Mouse (Mus musculus): ENCODE measurements around the gene Patj. TPM values are rescaled to one million over a fixed set of nuclear protein-coding genes. Genes with fewer than 3 reads are reported as not detected.

The Patj gene
- total and polyA plus RNA-seq, 2 experiments from 2014 or later, result 4.2 to 12.0 TPM

DNA sequence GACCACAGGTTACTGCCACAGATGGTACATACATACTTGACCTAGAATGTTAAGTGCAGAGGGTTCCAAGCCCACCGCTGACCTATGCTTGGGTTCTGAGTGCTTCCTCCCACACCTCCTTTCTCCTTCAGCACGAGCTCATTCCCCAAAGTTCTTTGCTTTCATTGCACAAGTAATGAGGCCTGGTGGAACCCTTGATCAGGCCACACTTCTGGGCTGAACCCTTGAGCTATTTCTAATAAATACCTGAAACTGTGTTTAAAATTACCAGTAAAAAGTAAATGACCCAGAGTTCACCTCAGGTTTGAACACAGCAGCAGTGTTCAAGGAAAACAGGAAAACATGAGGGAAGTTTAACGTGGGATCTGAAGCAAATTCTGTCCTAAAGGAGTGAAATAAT lies 271.4 kb downstream of the Patj start:
- Histone ChIP-seq H3K27me3 (ENCODE audit: insufficient read depth, low read length) (no peaks in the 10 kb centered on the region), H3K9me3 (ENCODE audit: low read length) (no peaks in the 10 kb centered on the region; the same call in 1 of the 2 replicates), H3K9ac (no peak overlapping the region), H3K36me3 (ENCODE audit: insufficient read depth) (no peaks in the 10 kb centered on the region), H3K4me2 (ENCODE audit: low read depth) (no peak overlapping the region), H3K27ac (ENCODE audit: low read depth, low read length) (no peak overlapping the region), H3K4me3 (ENCODE audit: low read depth, low read length) (no peak overlapping the region), H3K4me1 (ENCODE audit: insufficient read depth) (no peaks in the 10 kb centered on the region)
- ATAC-seq, result no peak
- DNase-seq, result no peak
- no peak for TF ChIP-seq CTCF (IDR thresholded peaks at IDR 0.05; ENCODE audit: low read depth)
- WGBS, result 84% methylated on average over 3 of the region's 3 CpGs

DNA sequence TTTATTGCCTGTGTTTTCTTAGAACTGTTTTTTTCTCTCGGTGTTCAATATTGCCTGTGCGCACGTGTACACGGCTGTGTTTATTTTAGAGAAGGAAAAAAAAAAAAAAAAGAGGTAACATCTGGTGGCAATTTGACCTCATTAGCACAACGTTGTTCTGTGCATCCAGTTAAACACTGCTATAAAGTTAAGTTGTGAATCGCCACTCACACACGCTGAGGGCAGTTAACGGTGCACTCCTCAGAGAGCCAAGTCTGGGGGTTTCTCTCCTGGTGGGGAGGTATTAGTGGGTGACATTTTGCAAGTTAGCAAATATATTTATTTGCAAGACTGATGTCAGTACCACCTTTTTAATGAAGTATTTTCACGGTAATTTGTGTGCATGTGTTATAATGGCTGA lies 281.9 kb downstream of the Patj start:
- H3K4me3 ChIP-seq (ENCODE audit: low read depth, low read length), result no peak overlapping the region

DNA sequence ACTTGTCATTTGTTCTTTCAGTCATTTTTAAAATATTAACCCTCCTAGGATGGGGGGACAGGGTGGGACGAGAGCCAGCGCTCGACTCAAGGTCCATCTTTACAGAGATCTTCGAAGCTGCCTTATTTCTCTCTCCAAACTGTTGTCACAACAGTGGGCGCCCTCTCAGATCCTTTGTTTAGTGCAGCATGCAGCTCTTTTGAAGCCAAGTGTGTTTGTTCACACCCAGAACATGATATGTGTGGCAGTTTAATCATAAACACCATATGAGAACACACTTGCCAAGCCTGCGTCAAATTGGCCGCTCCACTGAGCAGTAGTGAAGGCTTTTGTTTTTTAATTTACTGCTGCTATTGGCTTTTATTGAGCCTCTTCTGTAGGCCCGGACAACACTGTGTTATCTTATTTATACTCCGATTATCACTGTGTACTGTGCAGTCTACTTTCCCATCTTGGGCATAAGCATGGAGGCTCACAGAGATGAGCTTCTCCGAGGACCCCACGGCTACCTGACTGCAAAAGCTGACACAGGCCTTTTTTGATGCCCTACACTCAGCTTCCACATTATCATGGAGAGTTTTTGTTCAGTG lies 291.2 kb downstream of the Patj start:
- Histone ChIP-seq H3K9me3 (ENCODE audit: low read length) (no peaks in the 10 kb centered on the region), H3K4me3 (ENCODE audit: low read depth, low read length) (no peak overlapping the region), H3K4me2 (ENCODE audit: low read depth) (no peak overlapping the region), H3K4me1 (ENCODE audit: insufficient read depth) (no peaks in the 10 kb centered on the region), H3K27me3 (ENCODE audit: insufficient read depth, low read length) (no peaks in the 10 kb centered on the region; the same call in 1 of the 2 replicates), H3K27ac (ENCODE audit: low read depth, low read length) (no peak overlapping the region), H3K9ac (no peak overlapping the region), H3K36me3 (ENCODE audit: insufficient read depth) (no peaks in the 10 kb centered on the region)
- TF ChIP-seq CTCF (IDR thresholded peaks at IDR 0.05; ENCODE audit: low read depth), result no peak
- peak; percentile 89 for ATAC-seq
- peak; percentile 81 for DNase-seq
- 45% methylated on average over 11 of the region's 11 CpGs for WGBS

More for the DNA sequence above, 281.9 kb downstream of the Patj start:
- Histone ChIP-seq H3K9ac (no peak overlapping the region), H3K4me2 (ENCODE audit: low read depth) (no peak overlapping the region), H3K27me3 (ENCODE audit: insufficient read depth, low read length) (no peaks in the 10 kb centered on the region), H3K27ac (ENCODE audit: low read depth, low read length) (no peak overlapping the region), H3K9me3 (ENCODE audit: low read length) (no peaks in the 10 kb centered on the region), H3K4me1 (ENCODE audit: insufficient read depth) (no peaks in the 10 kb centered on the region), H3K36me3 (ENCODE audit: insufficient read depth) (no peaks in the 10 kb centered on the region)
- DNase-seq (no peak), ATAC-seq (no peak)
- WGBS, result 52% methylated on average over 9 of the region's 9 CpGs
- TF ChIP-seq CTCF (IDR thresholded peaks at IDR 0.05; ENCODE audit: low read depth), result no peak

DNA sequence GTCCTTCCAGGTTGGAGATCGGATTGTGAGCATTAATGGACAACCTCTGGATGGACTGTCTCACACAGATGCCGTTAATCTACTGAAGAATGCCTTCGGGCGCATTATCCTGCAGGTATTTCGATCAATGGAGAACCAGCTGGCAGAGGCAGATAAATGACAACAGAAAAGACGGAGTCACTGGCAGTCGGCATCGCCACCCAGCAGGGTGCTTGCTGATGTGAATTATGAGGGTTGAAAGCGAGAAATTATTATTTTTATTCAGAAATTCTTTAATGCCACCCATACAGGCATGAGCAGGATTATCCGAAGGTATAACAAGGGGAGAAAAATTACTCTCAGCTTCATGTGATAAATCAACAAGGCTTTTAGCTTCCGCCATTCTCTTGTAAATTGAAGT lies 292.5 kb downstream of the Patj start:
- Histone ChIP-seq H3K4me1 (ENCODE audit: insufficient read depth) (no peaks in the 10 kb centered on the region), H3K27ac (ENCODE audit: low read depth, low read length) (no peak overlapping the region), H3K36me3 (ENCODE audit: insufficient read depth) (no peaks in the 10 kb centered on the region), H3K4me3 (ENCODE audit: low read depth, low read length) (no peak overlapping the region), H3K9ac (no peak overlapping the region), H3K27me3 (ENCODE audit: insufficient read depth, low read length) (no peaks in the 10 kb centered on the region; the same call in none of the 2 replicates), H3K9me3 (ENCODE audit: low read length) (no peaks in the 10 kb centered on the region), H3K4me2 (ENCODE audit: low read depth) (no peak overlapping the region)
- no peak for ATAC-seq
- DNase-seq, result no peak
- no peak for TF ChIP-seq CTCF (IDR thresholded peaks at IDR 0.05; ENCODE audit: low read depth)
- 56% methylated on average over 11 of the region's 11 CpGs for WGBS

GRCm38 (mm10) chr4:98688520-98688919 lies 292.9 kb downstream of the Patj start:
- DNase-seq (no peak), ATAC-seq (no peak)
- Histone ChIP-seq H3K27me3 (ENCODE audit: insufficient read depth, low read length) (no peaks in the 10 kb centered on the region; the same call in none of the 2 replicates), H3K4me1 (ENCODE audit: insufficient read depth) (no peaks in the 10 kb centered on the region), H3K9me3 (ENCODE audit: low read length) (no peaks in the 10 kb centered on the region), H3K4me3 (ENCODE audit: low read depth, low read length) (no peak overlapping the region), H3K9ac (no peak overlapping the region), H3K4me2 (ENCODE audit: low read depth) (no peak overlapping the region), H3K36me3 (ENCODE audit: insufficient read depth) (no peaks in the 10 kb centered on the region), H3K27ac (ENCODE audit: low read depth, low read length) (no peak overlapping the region)
- no peak for TF ChIP-seq CTCF (IDR thresholded peaks at IDR 0.05; ENCODE audit: low read depth)
- 74% methylated on average over 9 of the region's 9 CpGs for WGBS

DNA sequence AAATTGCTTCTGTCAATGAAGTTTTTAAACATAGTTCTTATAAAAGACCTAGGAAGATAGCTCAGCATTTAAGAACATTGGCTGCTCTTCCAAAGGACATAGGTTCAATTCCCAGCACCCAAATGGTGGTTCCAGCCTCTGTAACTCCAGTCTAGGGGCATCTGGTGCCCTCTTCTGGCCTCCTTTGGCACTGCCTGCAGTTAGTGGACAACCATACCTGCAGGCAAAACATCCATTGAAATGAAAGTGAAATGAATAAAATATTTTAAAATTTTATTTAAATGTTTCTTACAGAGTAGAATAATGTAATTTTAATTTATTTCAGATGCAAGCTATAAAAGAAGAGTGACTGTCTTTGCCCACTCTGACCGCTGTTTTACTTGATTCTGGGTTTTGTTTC lies 294.4 kb downstream of the Patj start:
- WGBS, result 94% methylated on average over 1 of the region's 1 CpGs
- DNase-seq, result no peak

GRCm38 (mm10) chr4:98693465-98694185 lies 298.0 kb downstream of the Patj start:
- H3K9me3 ChIP-seq (ENCODE audit: low read length), result no peaks in the 10 kb centered on the region
- no peak for DNase-seq
- H3K4me2 ChIP-seq (ENCODE audit: low read depth), result no peak overlapping the region
- WGBS, result 85% methylated on average over 9 of the region's 9 CpGs
- no peak overlapping the region for H3K27ac ChIP-seq (ENCODE audit: low read depth, low read length)
- H3K27me3 ChIP-seq (ENCODE audit: insufficient read depth, low read length), result no peaks in the 10 kb centered on the region; the same call in 1 of the 2 replicates
- no peaks in the 10 kb centered on the region for H3K36me3 ChIP-seq (ENCODE audit: insufficient read depth)
- no peak for TF ChIP-seq CTCF (IDR thresholded peaks at IDR 0.05; ENCODE audit: low read depth)
- no peak overlapping the region for H3K4me3 ChIP-seq (ENCODE audit: low read depth, low read length)
- H3K4me1 ChIP-seq (ENCODE audit: insufficient read depth), result no peaks in the 10 kb centered on the region
- H3K9ac ChIP-seq, result no peak overlapping the region
- ATAC-seq, result no peak

More for the DNA sequence above, 294.4 kb downstream of the Patj start:
- ATAC-seq, result no peak
- Histone ChIP-seq H3K27me3 (ENCODE audit: insufficient read depth, low read length) (no peaks in the 10 kb centered on the region; the same call in none of the 2 replicates), H3K4me3 (ENCODE audit: low read depth, low read length) (no peak overlapping the region), H3K36me3 (ENCODE audit: insufficient read depth) (no peaks in the 10 kb centered on the region), H3K9me3 (ENCODE audit: low read length) (no peaks in the 10 kb centered on the region), H3K4me2 (ENCODE audit: low read depth) (no peak overlapping the region), H3K9ac (no peak overlapping the region), H3K4me1 (ENCODE audit: insufficient read depth) (no peaks in the 10 kb centered on the region), H3K27ac (ENCODE audit: low read depth, low read length) (no peak overlapping the region)
- TF ChIP-seq CTCF (IDR thresholded peaks at IDR 0.05; ENCODE audit: low read depth), result no peak

All from forebrain, postnatal 0 days (tissue).